Mouse (Mus musculus) kidney, postnatal 0 days (tissue): ENCODE data around the gene Casp2. TPM values are rescaled to one million over a fixed set of nuclear protein-coding genes. Genes with fewer than 3 reads are reported as not detected.

Source experiments
- ATAC-seq: fragments of 200-750 bp; cut with Nextera tagmentation; replicated peaks from 2 replicates; pipeline ENCODE4 v1.8.0; 2017; ENCODE audit warnings: low read depth, moderate number of reproducible peaks, moderate TSS enrichment, moderate library complexity; ENCODE audit not compliant: low FRiP score
- DNase-seq: peaks from one replicate; pipeline ENCODE4 v3.0.0-alpha.2; 2016; ENCODE audit warnings: low spot score
- H3K27ac ChIP-seq: fragments of 300-500 bp; sonication (generic); 2 replicates; pipeline ENCODE4 v1.5.1; 2014; ENCODE audit warnings: mild to moderate bottlenecking
- H3K27me3 ChIP-seq: fragments of 300-500 bp; sonication (generic); 2 replicates; pipeline ENCODE4 v1.6.1; 2014; ENCODE audit warnings: low read length, mixed read lengths; ENCODE audit not compliant: insufficient read depth
- H3K36me3 ChIP-seq: fragments of 300-500 bp; sonication (generic); 2 replicates; pipeline ENCODE4 v1.6.1; 2014; ENCODE audit warnings: low read length, mixed read lengths; ENCODE audit not compliant: insufficient read depth
- H3K4me1 ChIP-seq: fragments of 300-500 bp; sonication (generic); replicated peaks from 2 replicates; pipeline ENCODE4 v1.6.1; 2014; ENCODE audit warnings: antibody characterized with exemption, low read length, mixed read lengths; ENCODE audit not compliant: insufficient read depth
- H3K4me2 ChIP-seq: fragments of 300-500 bp; sonication (generic); 2 replicates; pipeline ENCODE4 v1.6.1; 2014; ENCODE audit warnings: mild to moderate bottlenecking, low read length, moderate library complexity, mixed read lengths
- H3K4me3 ChIP-seq: fragments of 300-500 bp; sonication (generic); replicated peaks from 2 replicates; pipeline ENCODE4 v1.5.1; 2014; ENCODE audit warnings: low read depth, low read length
- H3K9ac ChIP-seq: fragments of 300-500 bp; sonication (generic); 2 replicates; pipeline ENCODE4 v1.6.1; 2014; ENCODE audit warnings: low read depth, low read length
- H3K9me3 ChIP-seq: fragments of 300-500 bp; sonication (generic); replicated peaks from 2 replicates; pipeline ENCODE4 v1.6.1; 2016; ENCODE audit warnings: low read length, inconsistent platforms, mixed read lengths
- CTCF ChIP-seq: IDR thresholded peaks from 2 replicates; pipeline ENCODE4 v1.5.1; 2016; ENCODE audit warnings: antibody characterized with exemption, low read depth, mild to moderate bottlenecking, moderate library complexity
- WGBS: fragments of 180-500 bp; shearing (Covaris S2); extraction: QIAGEN DNeasy Blood & Tissue Kit; methylation state at CpG from one replicate; pipeline ENCODE4 v1.1.7; 2014; 5-methylcytosine and 5-hydroxymethylcytosine counted together
- polyA plus RNA-seq: library from polyadenylated mRNA; unstranded; fragments of >200 nt; fragmentation: Nextera tagmentation; extraction: Ambion mirVana; gene quantifications from 2 replicates; pipeline ENCODE4 v1.2.1, GENCODE M21; 2015

Gene Casp2
- polyA plus RNA-seq, 1 experiment from 2014 or later, result 38.2 TPM

- H3K4me2 ChIP-seq, result no peak overlapping the region
- 90% methylated on average over 4 of the region's 4 CpGs for WGBS
- TF ChIP-seq CTCF, result no peak
Measured at GRCm38 (mm10) chr6:42251791-42252190, 13.0 kb upstream of the Casp2 start.

GRCm38 (mm10) chr6:42253103-42253502 lies 11.7 kb upstream of the Casp2 start:
- Histone ChIP-seq H3K27me3 (no peaks in the 10 kb centered on the region), H3K9me3 (no peaks in the 10 kb centered on the region), H3K36me3 (no peaks in the 10 kb centered on the region), H3K4me2 (no peak overlapping the region), H3K9ac (no peak overlapping the region), H3K4me3 (no peak overlapping the region), H3K27ac (no peak overlapping the region), H3K4me1 (no peaks in the 10 kb centered on the region)
- no peak for ATAC-seq
- DNase-seq, result no peak
- TF ChIP-seq CTCF, result no peak
- WGBS, result 79% methylated on average over 2 of the region's 2 CpGs

More at GRCm38 (mm10) chr6:42251791-42252190, 13.0 kb upstream of the Casp2 start:
- H3K9me3 ChIP-seq, result no peaks in the 10 kb centered on the region
- H3K4me3 ChIP-seq, result no peak overlapping the region
- no peaks in the 10 kb centered on the region for H3K27me3 ChIP-seq
- H3K36me3 ChIP-seq, result no peaks in the 10 kb centered on the region
- no peak overlapping the region for H3K27ac ChIP-seq
- no peaks in the 10 kb centered on the region for H3K4me1 ChIP-seq
- H3K9ac ChIP-seq, result no peak overlapping the region
- DNase-seq (no peak), ATAC-seq (no peak)

- no peak overlapping the region for H3K27ac ChIP-seq
- no peaks in the 10 kb centered on the region for H3K4me1 ChIP-seq
- no peaks in the 10 kb centered on the region for H3K36me3 ChIP-seq
- no peak overlapping the region for H3K9ac ChIP-seq
- H3K27me3 ChIP-seq, result no peaks in the 10 kb centered on the region
- DNase-seq (peak; percentile 70), ATAC-seq (0 out of 2 replicates have a peak, but pooled peaks have one; percentile 43)
- H3K4me2 ChIP-seq, result no peak overlapping the region
- no peak overlapping the region for H3K4me3 ChIP-seq
- H3K9me3 ChIP-seq, result no peaks in the 10 kb centered on the region
- TF ChIP-seq CTCF, result peak; percentile 75
- WGBS, result 16% methylated on average over 11 of the region's 11 CpGs
Measured at GRCm38 (mm10) chr6:42257303-42257863, 7.4 kb upstream of the Casp2 start.

GRCm38 (mm10) chr6:42260430-42260829 lies 4.4 kb upstream of the Casp2 start:
- 50% methylated on average over 6 of the region's 6 CpGs for WGBS
- DNase-seq (no peak), ATAC-seq (no peak)
- Histone ChIP-seq H3K4me1 (no peaks in the 10 kb centered on the region), H3K9me3 (no peaks in the 10 kb centered on the region), H3K4me2 (no peak overlapping the region), H3K27ac (no peak overlapping the region), H3K4me3 (no peak overlapping the region), H3K36me3 (no peaks in the 10 kb centered on the region), H3K27me3 (no peaks in the 10 kb centered on the region), H3K9ac (no peak overlapping the region)
- TF ChIP-seq CTCF, result no peak

GRCm38 (mm10) chr6:42261524-42262170 lies 3.1 kb upstream of the Casp2 start, which contains the start of gene Tmem139:
Gene Tmem139 (plus strand): TSS chr6:42261970.
- Histone ChIP-seq H3K4me2 (peak within 1 kb of the TSS; percentile 56), H3K9ac (peak within 1 kb of the TSS; percentile 42; the same call in 1 of the 2 replicates), H3K4me3 (peak within 1 kb of the TSS; percentile 29), H3K4me1 (0 out of 2 replicates have a peak, but pooled peaks cover 3% of the 10 kb centered on the region), H3K27me3 (no peaks in the 10 kb centered on the region), H3K9me3 (no peaks in the 10 kb centered on the region), H3K27ac (peak within 1 kb of the TSS; percentile 62), H3K36me3 (no peaks in the 10 kb centered on the region)
- 16% methylated on average over 20 of the region's 20 CpGs for WGBS
- TF ChIP-seq CTCF, result no peak
- DNase-seq (peak; percentile 36), ATAC-seq (no peak)

GRCm38 (mm10) chr6:42265391-42266330 lies 876 bp downstream of the Casp2 start:
- no peak; the same call in 1 of the 2 replicates for TF ChIP-seq CTCF
- Histone ChIP-seq H3K36me3 (peaks cover 22% of the 10 kb centered on the region), H3K4me3 (peak overlapping the region; percentile 81), H3K4me2 (peak overlapping the region; percentile 71), H3K9ac (peak overlapping the region; percentile 89), H3K27me3 (no peaks in the 10 kb centered on the region), H3K27ac (peak overlapping the region; percentile 90), H3K9me3 (no peaks in the 10 kb centered on the region), H3K4me1 (0 out of 2 replicates have a peak, but pooled peaks cover 3% of the 10 kb centered on the region)
- WGBS, result under 1% methylated on average over 21 of the region's 21 CpGs
- DNase-seq, result peak; percentile 49
- no peak for ATAC-seq
